Mouse (Mus musculus): Measurements from ENCODE around the gene Sod3. TPM values are rescaled to one million over a fixed set of nuclear protein-coding genes. Genes with fewer than 3 reads are reported as not detected.

Sod3 gene
- total and polyA plus RNA-seq, 2 experiments from 2014 or later: 3.0 to 4.3 TPM

GRCm38 (mm10) chr5:52357175-52357754 lies 6.3 kb upstream of the Sod3 start:
- no peaks in the 10 kb centered on the region for H3K27me3 ChIP-seq (ENCODE audit: insufficient read depth, low read length)
- no peak for ATAC-seq (ENCODE audit: low FRiP score)
- WGBS: 59% methylated on average over 9 of the region's 9 CpGs

GRCm38 (mm10) chr5:52358120-52358519 lies 5.5 kb upstream of the Sod3 start:
- no peak overlapping the region for H3K27ac ChIP-seq (ENCODE audit: low read depth, low read length)
- H3K9me3 ChIP-seq (ENCODE audit: low read length): no peaks in the 10 kb centered on the region
- H3K9ac ChIP-seq (replicated peaks; ENCODE audit: low read length, poor library complexity, severe bottlenecking): no peak overlapping the region
- no peak overlapping the region for H3K4me2 ChIP-seq (ENCODE audit: low read depth, low read length, poor library complexity, severe bottlenecking)
- TF ChIP-seq CTCF (IDR thresholded peaks at IDR 0.05): no peak
- H3K36me3 ChIP-seq (ENCODE audit: insufficient read depth, low read length): no peaks in the 10 kb centered on the region
- DNase-seq (ENCODE audit: low spot score): no peak
- H3K4me3 ChIP-seq (ENCODE audit: low read depth, low read length): no peak overlapping the region
- no peaks in the 10 kb centered on the region for H3K27me3 ChIP-seq (ENCODE audit: insufficient read depth, low read length)
- no peak for ATAC-seq (ENCODE audit: low FRiP score)
- 94% methylated on average over 6 of the region's 6 CpGs for WGBS
- no peaks in the 10 kb centered on the region for H3K4me1 ChIP-seq (ENCODE audit: insufficient read depth, low read length)

More at GRCm38 (mm10) chr5:52357175-52357754, 6.3 kb upstream of the Sod3 start:
- Histone ChIP-seq H3K36me3 (ENCODE audit: insufficient read depth, low read length) (no peaks in the 10 kb centered on the region), H3K4me2 (ENCODE audit: low read depth, low read length, poor library complexity, severe bottlenecking) (no peak overlapping the region), H3K9ac (replicated peaks; ENCODE audit: low read length, poor library complexity, severe bottlenecking) (no peak overlapping the region), H3K4me1 (ENCODE audit: insufficient read depth, low read length) (no peaks in the 10 kb centered on the region), H3K27ac (ENCODE audit: low read depth, low read length) (no peak overlapping the region), H3K4me3 (ENCODE audit: low read depth, low read length) (no peak overlapping the region), H3K9me3 (ENCODE audit: low read length) (no peaks in the 10 kb centered on the region)
- no peak for TF ChIP-seq CTCF (IDR thresholded peaks at IDR 0.05)
- no peak for DNase-seq (ENCODE audit: low spot score)

- no peaks in the 10 kb centered on the region; the same call in 1 of the 2 replicates for H3K4me1 ChIP-seq (ENCODE audit: insufficient read depth, low read length)
- H3K36me3 ChIP-seq (ENCODE audit: insufficient read depth, low read length): no peaks in the 10 kb centered on the region
- TF ChIP-seq CTCF (IDR thresholded peaks at IDR 0.05): no peak
- no peak overlapping the region for H3K9ac ChIP-seq (replicated peaks; ENCODE audit: low read length, poor library complexity, severe bottlenecking)
- H3K27me3 ChIP-seq (ENCODE audit: insufficient read depth, low read length): no peaks in the 10 kb centered on the region
- peak; percentile 72 for ATAC-seq (ENCODE audit: low FRiP score)
- WGBS: 49% methylated on average over 21 of the region's 21 CpGs
- 0 out of 2 replicates have a peak overlapping the region, but pooled peaks have one; percentile 16 for H3K4me2 ChIP-seq (ENCODE audit: low read depth, low read length, poor library complexity, severe bottlenecking)
- H3K27ac ChIP-seq (ENCODE audit: low read depth, low read length): no peak overlapping the region
- H3K9me3 ChIP-seq (ENCODE audit: low read length): no peaks in the 10 kb centered on the region
- peak; percentile 26 for DNase-seq (ENCODE audit: low spot score)
- no peak overlapping the region for H3K4me3 ChIP-seq (ENCODE audit: low read depth, low read length)
Observed at GRCm38 (mm10) chr5:52360286-52361049, 3.1 kb upstream of the Sod3 start.

GRCm38 (mm10) chr5:52362776-52363467 lies 669 bp upstream of the Sod3 start:
- H3K4me2 ChIP-seq (ENCODE audit: low read depth, low read length, poor library complexity, severe bottlenecking): no peak overlapping the region
- no peak for TF ChIP-seq CTCF (IDR thresholded peaks at IDR 0.05)
- no peaks in the 10 kb centered on the region for H3K27me3 ChIP-seq (ENCODE audit: insufficient read depth, low read length)
- 40% methylated on average over 6 of the region's 6 CpGs for WGBS
- no peaks in the 10 kb centered on the region for H3K36me3 ChIP-seq (ENCODE audit: insufficient read depth, low read length)
- H3K9ac ChIP-seq (replicated peaks; ENCODE audit: low read length, poor library complexity, severe bottlenecking): no peak overlapping the region
- ATAC-seq (ENCODE audit: low FRiP score) (no peak), DNase-seq (ENCODE audit: low spot score) (no peak)
- no peak overlapping the region for H3K27ac ChIP-seq (ENCODE audit: low read depth, low read length)
- H3K4me1 ChIP-seq (ENCODE audit: insufficient read depth, low read length): no peaks in the 10 kb centered on the region; the same call in 1 of the 2 replicates
- no peaks in the 10 kb centered on the region for H3K9me3 ChIP-seq (ENCODE audit: low read length)
- no peak overlapping the region for H3K4me3 ChIP-seq (ENCODE audit: low read depth, low read length)

- no peak for ATAC-seq (ENCODE audit: low FRiP score)
- no peaks in the 10 kb centered on the region for H3K36me3 ChIP-seq (ENCODE audit: insufficient read depth, low read length)
- 84% methylated on average over 5 of the region's 5 CpGs for WGBS
Observed at GRCm38 (mm10) chr5:52364521-52364920, 930 bp downstream of the Sod3 start.

More at GRCm38 (mm10) chr5:52364521-52364920, 930 bp downstream of the Sod3 start:
- no peaks in the 10 kb centered on the region for H3K9me3 ChIP-seq (ENCODE audit: low read length)
- no peak for DNase-seq (ENCODE audit: low spot score)
- no peaks in the 10 kb centered on the region; the same call in 1 of the 2 replicates for H3K4me1 ChIP-seq (ENCODE audit: insufficient read depth, low read length)
- H3K27ac ChIP-seq (ENCODE audit: low read depth, low read length): no peak overlapping the region
- H3K9ac ChIP-seq (replicated peaks; ENCODE audit: low read length, poor library complexity, severe bottlenecking): no peak overlapping the region
- H3K27me3 ChIP-seq (ENCODE audit: insufficient read depth, low read length): no peaks in the 10 kb centered on the region
- H3K4me3 ChIP-seq (ENCODE audit: low read depth, low read length): no peak overlapping the region
- H3K4me2 ChIP-seq (ENCODE audit: low read depth, low read length, poor library complexity, severe bottlenecking): no peak overlapping the region
- no peak for TF ChIP-seq CTCF (IDR thresholded peaks at IDR 0.05)

Data from midbrain, postnatal 0 days (tissue).